Mouse (Mus musculus) MEL (cell line): ENCODE data around the gene Shroom2.

Source experiments
- CTCF ChIP-seq, 3 experiments: IDR thresholded peaks in 2 of 3; conservative IDR thresholded peaks in 1 of 3; 2 replicates each; pipeline ENCODE4 v1.5.1; 2011 to 2012; ENCODE audit warnings: low read length in 3 of 3, low read depth in 2 of 3, mild to moderate bottlenecking in 2 of 3, improper control_type of control experiment in 1 of 3, inconsistent platforms in 1 of 3, mixed read lengths in 1 of 3, moderate library complexity in 1 of 3; ENCODE audit not compliant: control insufficient read depth in 1 of 3, insufficient read depth in 1 of 3, poor library complexity in 1 of 3, severe bottlenecking in 1 of 3
- E2F4 ChIP-seq: IDR thresholded peaks from 2 replicates; pipeline ENCODE4 v1.6.1; 2011; ENCODE audit warnings: low read depth, low read length, improper control_type of control experiment, borderline replicate concordance
- ELF1 ChIP-seq: IDR thresholded peaks from 2 replicates; pipeline ENCODE4 v1.6.1; 2014; ENCODE audit warnings: low read depth, mild to moderate bottlenecking, inconsistent platforms, low read length, improper control_type of control experiment, moderate library complexity
- KAT2A ChIP-seq: conservative IDR thresholded peaks from 2 replicates; pipeline ENCODE4 v1.6.1; 2012; ENCODE audit warnings: low read depth, low read length, improper control_type of control experiment, inconsistent platforms
- MAFK ChIP-seq: IDR thresholded peaks from 2 replicates; pipeline ENCODE4 v1.6.1; 2011; ENCODE audit warnings: low read depth, mild to moderate bottlenecking, low read length, improper control_type of control experiment, borderline replicate concordance
- MAX ChIP-seq: IDR thresholded peaks from 2 replicates; pipeline ENCODE4 v1.6.1; 2011; ENCODE audit warnings: low read length, improper control_type of control experiment
- MAZ ChIP-seq: IDR thresholded peaks from 2 replicates; pipeline ENCODE4 v1.6.1; 2012; ENCODE audit warnings: low read depth, mild to moderate bottlenecking, inconsistent platforms, low read length, improper control_type of control experiment
- MEF2A ChIP-seq: IDR thresholded peaks from 2 replicates; pipeline ENCODE4 v1.6.1; 2014; ENCODE audit warnings: low read depth, mild to moderate bottlenecking, inconsistent platforms, low read length, improper control_type of control experiment; ENCODE audit not compliant: poor library complexity, insufficient replicate concordance, severe bottlenecking; ENCODE audit errors: extremely low read depth
- MYB ChIP-seq: IDR thresholded peaks from 2 replicates; pipeline ENCODE4 v1.6.1; 2011; ENCODE audit warnings: mild to moderate bottlenecking, low read depth, low read length, improper control_type of control experiment
- POLR2A ChIP-seq, 2 experiments: IDR thresholded peaks; 2 replicates each; pipeline ENCODE4 v1.6.1; 2011 to 2012; ENCODE audit warnings: low read length in 2 of 2, mild to moderate bottlenecking in 2 of 2, control low read depth in 1 of 2, improper control_type of control experiment in 1 of 2, low read depth in 1 of 2, moderate library complexity in 1 of 2; ENCODE audit not compliant: control insufficient read depth in 1 of 2, insufficient read depth in 1 of 2, poor library complexity in 1 of 2
- POLR2AphosphoS2 ChIP-seq: IDR thresholded peaks from 2 replicates; pipeline ENCODE4 v1.6.1; 2011; ENCODE audit warnings: low read length, improper control_type of control experiment
- USF2 ChIP-seq, 2 experiments: IDR thresholded peaks; 2 replicates each; pipeline ENCODE4 v1.6.1; 2011 to 2012; ENCODE audit warnings: improper control_type of control experiment in 2 of 2, low read length in 2 of 2, borderline replicate concordance in 1 of 2, inconsistent platforms in 1 of 2, low read depth in 1 of 2, mild to moderate bottlenecking in 1 of 2; ENCODE audit not compliant: insufficient read depth in 1 of 2
- ZMIZ1 ChIP-seq: IDR thresholded peaks from 2 replicates; pipeline ENCODE4 v1.6.1; 2012; ENCODE audit warnings: low read depth, mild to moderate bottlenecking, inconsistent platforms, low read length, improper control_type of control experiment, moderate library complexity
- ZNF384 ChIP-seq: IDR thresholded peaks from 2 replicates; pipeline ENCODE4 v1.6.1; 2012; ENCODE audit warnings: low read depth, mild to moderate bottlenecking, inconsistent platforms, low read length, improper control_type of control experiment

DNA sequence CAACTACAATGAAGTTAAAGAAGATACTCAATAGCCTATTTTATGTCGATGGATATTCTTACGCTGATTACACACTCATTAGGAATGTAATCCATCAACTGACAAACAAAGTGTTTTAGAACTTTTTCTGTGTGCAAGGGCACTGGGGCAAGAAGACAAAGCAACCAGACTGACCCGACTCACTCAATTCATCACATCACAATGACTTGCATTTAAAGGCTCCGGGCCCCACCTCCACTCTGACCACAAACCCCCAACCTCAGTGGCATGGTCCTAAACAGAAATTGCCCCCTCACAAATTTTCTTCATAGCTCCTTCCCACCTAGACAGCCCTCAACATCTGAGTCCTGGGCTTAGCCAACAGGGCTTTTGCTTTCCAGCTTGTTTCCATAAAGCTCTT is 124.4 kb downstream of the Shroom2 start:
- no peak for TF ChIP-seq USF2 (IDR thresholded peaks at IDR 0.05; ENCODE audit: borderline replicate concordance in 1 of 2, insufficient read depth in 1 of 2, low read depth in 1 of 2, low read length in 2 of 2)
- TF ChIP-seq POLR2A (IDR thresholded peaks at IDR 0.05; ENCODE audit: control insufficient read depth in 1 of 2, insufficient read depth in 1 of 2, low read depth in 1 of 2, low read length in 2 of 2, poor library complexity in 1 of 2), result no peak
- TF ChIP-seq MAX, result no peak
- no peak for TF ChIP-seq ELF1
- no peak for TF ChIP-seq MAFK
- no peak for TF ChIP-seq MAZ
- no peak for TF ChIP-seq ZMIZ1
- TF ChIP-seq POLR2AphosphoS2, result no peak
- no peak for TF ChIP-seq CTCF (IDR thresholded peaks at IDR 0.05 in 2 of 3, conservative IDR thresholded peaks at IDR 0.05 in 1 of 3; ENCODE audit: control insufficient read depth in 1 of 3, insufficient read depth in 1 of 3, low read depth in 2 of 3, low read length in 3 of 3, poor library complexity in 1 of 3, severe bottlenecking in 1 of 3)
- no peak for TF ChIP-seq MYB
- no peak for TF ChIP-seq MEF2A
- no peak for TF ChIP-seq E2F4
- no peak for TF ChIP-seq KAT2A
- TF ChIP-seq ZNF384, result no peak
